Mouse (Mus musculus): ENCODE results near the gene Olfr572.

DNA sequence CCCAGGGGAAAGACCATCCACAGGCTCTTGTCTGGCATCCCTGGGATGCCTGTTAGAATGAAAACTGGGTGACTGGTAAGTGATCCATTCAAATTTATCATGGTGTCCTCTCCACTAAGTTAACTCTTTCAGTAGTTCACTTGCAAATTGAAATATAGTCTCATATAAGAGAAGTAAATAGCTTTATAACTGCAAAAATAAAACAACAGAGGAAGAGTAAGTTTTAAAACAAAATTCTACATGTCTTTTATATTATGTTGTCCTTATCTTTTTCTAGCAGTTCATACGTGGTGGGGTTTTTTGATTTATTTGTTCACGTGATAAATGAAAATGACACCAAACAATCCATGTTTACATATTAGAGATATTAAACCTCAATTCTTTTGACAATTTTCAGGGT lies 18.3 kb downstream of the Olfr572 start, which contains the start of gene Olfr573-ps1:
- no peak for TF ChIP-seq NANOG (IDR thresholded peaks at IDR 0.05; ENCODE audit: borderline replicate concordance, low read length)
- TF ChIP-seq CTCF (conservative IDR thresholded peaks at IDR 0.05; ENCODE audit: low read length): no peak

Measured in E14TG2a.4 (cell line).